Mouse (Mus musculus): ENCODE data around the gene Hmbs.
"Not testable (repeated sequence)": the region's sequence is repeated elsewhere in the genome, so short reads cannot be mapped to it uniquely, and the experiment has no call there.

Hmbs gene

DNA sequence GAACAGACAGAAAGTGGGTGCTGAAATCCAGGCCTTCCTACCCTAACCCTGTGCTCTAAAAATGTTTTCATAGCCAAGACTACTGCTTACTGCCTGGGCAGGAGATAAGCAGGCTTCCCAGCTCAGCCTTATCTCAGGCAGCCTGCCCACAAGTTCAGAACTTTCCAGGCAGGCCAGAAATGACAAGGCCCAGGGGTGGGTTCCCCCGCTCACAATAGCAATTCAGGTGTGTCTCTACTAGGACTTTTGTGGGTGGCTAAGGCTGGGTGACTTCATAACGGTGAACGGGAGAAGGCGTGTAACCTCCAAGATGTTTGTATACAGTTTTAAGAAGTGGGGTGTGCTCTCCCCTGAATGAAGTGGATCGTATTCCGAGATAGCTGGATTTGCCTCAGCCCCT lies 738 bp downstream of the Hmbs start:
- no peak for DNase-seq (ENCODE audit: low spot score)

DNA sequence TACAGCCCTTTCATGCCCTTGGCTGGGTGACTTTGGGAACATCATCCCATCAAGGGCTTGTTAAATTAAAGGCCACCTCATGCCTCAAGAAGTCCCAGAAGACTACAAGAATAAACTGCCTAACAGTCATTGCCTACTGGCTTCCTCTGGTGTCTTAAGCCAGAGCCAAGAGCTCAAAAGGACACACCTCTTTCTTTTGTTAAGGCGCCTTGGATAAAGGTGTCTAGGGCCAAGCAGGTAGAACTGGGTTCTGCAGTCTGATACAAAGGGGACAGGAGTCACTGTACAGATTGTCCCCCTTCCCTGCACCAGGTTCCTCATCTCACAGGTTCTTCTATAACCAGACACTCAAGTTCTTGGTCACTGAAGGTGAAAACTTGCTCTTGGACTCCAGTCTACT lies 1.4 kb downstream of the Hmbs start:
- no peak for DNase-seq (ENCODE audit: low spot score)

DNA sequence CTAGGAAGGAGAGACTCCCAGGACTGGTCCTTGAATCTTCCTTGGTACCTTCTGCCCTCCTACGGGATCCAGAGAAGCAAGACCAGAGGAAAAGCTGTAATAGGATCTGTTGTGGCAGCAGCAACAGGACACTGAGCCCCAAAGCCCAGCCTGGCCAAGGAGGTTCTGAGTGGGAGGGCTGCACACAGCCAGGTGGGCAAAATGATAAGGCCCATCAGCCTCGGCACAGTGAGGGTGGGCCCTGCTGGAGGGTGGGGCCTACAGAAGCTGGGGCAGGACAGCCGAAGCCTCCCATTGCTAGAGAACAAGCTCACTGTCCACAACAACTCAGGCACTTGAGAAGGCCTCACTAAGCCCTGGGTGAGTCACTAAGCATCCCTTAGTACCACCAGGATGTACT lies 1.9 kb downstream of the Hmbs start:
- DNase-seq (ENCODE audit: low spot score) = no peak

DNA sequence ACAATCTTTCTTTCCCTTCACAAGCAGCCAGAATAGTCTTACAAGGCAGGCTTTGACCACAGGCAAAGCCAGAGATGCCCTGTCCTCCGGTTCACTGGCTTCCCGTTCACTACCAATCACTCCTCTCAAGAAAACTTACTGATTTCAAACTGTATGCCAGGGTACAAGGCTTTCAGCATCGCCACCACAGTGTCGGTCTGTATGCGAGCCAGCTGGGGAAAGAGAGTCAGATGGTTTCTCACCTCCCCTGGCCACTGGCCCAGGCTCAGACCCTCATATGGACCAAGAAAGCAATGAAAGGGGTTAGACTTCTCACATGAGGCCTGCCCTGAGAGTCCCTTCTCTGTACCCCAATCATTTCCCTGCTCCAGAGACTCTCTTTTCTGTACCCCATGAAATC lies 2.5 kb downstream of the Hmbs start:
- DNase-seq (ENCODE audit: low spot score) = no peak

DNA sequence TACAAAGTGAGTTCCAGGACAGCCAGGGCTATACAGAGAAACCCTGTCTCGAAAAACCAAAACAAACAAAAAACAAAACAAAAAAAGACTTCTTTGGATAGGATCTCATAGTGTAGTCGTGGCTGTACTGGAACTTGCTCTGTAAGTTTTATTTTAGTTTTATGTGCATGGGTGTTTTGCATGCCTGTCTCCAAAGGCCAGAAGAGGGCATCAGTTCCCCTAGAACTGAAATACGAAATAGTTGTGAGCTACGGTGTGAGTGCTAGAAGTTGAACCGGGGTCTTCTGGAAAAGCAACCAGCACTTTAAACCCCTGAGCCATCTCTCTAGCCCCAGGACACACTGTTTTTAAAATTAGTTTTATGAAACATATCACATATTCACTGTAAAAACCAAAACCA lies 5.5 kb downstream of the Hmbs start:
- DNase-seq (ENCODE audit: low spot score) = no peak

DNA sequence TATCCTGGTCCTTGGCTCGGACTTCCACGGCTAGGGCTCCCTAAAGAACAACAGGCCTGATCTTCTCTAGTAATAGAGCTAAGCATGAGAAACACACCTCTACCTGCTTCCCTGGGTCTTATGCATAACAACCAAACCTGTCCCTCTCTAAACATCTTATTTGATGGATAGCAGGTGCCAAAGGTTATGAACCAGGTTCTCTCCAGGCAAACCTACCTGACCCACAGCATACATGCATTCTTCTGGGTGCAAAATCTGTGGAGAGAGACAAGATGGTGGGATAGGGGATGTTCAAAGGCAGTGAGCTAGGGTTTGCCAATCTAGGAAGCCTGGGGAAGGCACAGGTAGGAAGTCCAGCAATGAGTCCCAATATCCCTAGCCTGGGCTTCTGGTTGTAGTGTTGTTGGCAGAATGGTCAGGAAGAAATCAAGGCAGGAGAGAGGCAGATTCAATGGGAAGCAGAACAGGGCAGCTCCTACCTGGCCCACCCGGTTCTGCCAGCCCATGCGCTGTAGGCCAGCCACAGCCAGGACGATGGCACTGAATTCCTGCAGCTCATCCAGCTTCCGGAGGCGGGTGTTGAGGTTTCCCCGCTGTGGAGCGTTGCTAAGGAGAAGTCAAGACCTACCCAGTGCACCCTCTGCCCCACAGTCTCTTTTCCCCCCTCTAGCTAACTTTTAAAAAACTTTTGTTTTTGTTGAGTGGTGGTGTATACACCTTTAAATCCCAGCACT lies 6.4 kb downstream of the Hmbs start:
- DNase-seq (ENCODE audit: low spot score) = no peak

DNA sequence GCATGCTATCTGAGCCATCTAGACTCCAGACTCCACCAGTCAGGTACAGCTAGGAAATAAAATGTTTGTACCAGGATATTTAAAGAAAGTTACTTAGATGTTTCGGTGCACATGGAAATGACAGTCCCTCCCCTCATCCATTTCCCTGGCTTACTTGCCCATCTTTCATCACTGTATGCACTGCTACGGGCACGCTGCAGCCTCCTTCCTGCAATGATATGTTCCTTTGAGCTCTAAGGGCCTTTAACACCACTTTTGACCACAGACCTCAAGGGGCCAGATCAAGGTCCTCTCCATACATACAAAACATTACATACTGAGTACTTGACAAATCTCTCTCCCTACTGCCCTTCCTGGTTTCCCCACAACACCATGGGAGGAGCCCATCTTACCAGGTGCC lies 7.1 kb downstream of the Hmbs start:
- DNase-seq (ENCODE audit: low spot score) = no peak

DNA sequence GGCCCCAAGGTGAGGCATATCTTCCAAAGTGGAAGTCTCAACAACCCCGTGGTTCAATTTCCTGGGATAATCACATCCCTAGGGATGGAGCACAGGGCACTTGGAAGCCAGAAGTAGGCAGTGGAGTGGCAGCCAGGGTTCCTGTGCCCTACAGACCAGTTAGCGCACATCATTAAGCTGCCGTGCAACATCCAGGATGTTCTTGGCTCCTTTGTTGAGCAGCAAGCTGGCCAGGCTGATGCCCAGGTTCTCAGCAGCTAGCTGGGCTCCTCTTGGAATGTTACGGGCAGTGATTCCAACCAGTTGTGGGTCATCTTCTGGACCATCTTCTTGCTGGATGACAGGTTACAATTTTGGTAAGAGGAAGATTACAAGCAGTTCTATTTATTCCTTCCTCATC lies 7.5 kb downstream of the Hmbs start:
- not testable (repeated sequence) for DNase-seq (ENCODE audit: low spot score)

DNA sequence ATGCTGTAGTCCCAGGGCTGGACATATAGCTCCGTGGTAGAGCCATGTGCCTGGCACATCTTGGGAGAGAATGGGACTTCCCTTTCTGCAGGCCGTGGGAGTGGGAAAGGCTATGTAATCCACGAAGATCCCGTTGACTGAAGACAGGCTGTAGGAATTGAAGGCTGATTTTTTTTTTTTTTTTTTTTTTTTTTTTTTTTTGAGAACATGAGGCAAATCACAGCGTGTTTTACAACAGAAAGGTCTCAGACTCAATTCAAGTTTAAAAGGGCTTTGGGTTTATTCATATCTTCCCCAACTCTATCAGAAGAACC lies 8.0 kb downstream of the Hmbs start:
- DNase-seq (ENCODE audit: low spot score) = no peak

DNA sequence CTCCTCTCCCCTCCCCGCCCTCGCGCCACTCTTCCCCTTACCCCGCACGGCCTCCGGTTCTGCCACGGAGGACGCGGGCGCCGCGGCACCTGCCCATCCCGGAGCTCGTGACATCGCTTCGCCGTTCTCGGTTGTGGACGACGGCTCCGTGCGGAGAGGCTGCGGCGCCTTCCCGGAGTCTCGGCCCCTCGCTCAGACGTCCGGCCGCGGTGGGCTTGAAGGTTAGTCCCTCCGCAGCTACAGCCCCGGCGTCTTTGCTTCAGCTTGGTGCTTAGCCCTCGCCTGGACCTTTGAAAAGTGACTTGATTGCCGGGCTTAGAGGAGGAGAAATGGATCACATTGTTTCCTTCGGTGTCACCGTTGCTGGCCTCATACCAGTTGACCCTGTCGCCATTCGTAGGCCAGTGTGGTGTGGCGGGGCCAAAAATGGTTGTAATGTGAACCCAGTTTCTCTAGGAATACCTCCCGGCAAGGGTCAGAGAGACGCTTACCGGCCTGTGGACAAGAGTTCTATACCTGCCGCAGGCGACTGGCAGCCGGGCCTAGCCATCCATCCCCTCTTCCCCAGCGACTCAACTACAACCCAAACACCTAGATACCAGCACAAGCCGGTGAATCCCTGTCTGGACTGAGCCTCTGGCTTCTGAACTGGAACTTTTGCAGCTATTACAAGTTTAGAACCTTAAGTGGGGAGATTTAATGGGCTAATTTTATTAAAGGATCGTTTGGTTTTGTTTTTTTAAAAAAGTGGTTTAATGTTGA lies 8.5 kb downstream of the Hmbs start:
- DNase-seq (ENCODE audit: low spot score) = peak; percentile 58

DNA sequence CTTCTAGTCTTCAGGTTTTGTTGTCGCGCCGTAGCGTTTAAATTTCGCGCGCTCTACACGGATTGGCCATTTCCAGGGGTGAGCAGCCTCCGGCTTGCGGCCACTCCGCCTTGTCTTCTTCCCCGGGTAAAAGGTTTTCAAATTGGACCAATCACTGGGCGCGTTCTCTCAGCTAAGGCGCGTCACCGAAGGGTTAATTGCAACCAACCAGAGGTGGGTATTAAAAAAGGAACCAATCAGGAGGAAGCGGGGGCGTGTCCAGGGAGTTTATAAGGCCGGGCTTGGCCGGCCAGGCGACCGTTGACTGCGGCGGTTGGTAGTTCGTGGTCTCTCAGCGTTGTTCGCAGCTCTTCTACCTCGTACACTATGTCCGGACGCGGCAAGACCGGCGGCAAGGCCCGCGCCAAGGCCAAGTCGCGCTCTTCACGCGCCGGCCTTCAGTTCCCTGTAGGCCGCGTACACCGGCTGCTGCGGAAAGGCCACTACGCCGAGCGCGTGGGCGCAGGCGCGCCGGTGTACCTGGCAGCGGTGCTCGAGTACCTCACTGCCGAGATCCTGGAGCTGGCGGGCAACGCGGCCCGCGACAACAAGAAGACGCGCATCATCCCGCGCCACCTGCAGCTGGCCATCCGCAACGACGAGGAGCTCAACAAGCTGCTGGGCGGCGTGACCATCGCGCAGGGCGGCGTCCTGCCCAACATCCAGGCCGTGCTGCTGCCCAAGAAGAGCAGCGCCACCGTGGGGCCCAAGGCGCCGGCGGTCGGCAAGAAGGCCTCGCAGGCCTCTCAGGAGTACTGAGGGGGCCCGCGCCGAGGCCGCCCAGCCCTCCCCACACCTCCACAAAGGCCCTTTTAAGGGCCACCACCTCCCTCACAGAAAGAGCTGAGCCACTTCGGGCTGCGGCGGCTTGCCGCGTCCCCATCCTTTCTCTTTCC lies 9.4 kb downstream of the Hmbs start, which contains the start of gene H2afx:
Gene H2afx (plus strand): TSS at position 299 of the 935 bp plus-strand sequence.
- peak; percentile 99 for DNase-seq (ENCODE audit: low spot score)

DNA sequence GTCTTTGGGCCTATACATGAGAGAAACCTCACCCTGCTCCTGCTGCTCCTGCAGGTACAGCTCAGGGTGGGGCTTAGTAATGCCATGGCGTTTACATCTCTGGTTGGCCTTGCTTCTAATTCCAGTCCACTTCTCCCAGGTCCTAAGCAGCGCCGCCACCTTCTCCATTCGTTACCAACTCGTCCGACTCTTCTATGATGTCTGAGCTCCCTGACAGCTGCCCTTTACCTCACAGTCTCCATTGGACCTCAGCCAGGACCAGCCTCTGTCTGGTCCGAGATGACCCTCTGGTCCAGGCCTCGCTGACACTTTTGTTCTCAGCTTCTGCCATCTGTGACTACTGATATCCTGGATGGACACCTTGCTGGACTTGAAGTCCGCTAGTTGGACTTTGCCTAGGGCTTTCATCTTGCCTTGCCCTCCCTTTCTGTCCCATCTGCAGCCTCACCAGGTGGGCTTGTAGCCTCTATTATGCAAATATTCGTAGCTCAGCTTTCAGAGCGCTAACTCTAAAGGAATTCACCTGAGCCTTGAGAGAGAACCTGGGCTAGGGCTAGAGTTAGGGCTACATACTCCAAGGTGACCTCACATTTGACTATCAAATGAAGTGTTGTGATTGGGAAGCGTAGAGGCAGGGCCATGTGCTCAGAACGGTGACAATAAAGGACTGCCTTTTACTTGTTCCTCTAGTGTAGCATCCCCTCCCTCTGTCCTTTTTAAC lies 10.9 kb downstream of the Hmbs start:
- no peak for DNase-seq (ENCODE audit: low spot score)

DNA sequence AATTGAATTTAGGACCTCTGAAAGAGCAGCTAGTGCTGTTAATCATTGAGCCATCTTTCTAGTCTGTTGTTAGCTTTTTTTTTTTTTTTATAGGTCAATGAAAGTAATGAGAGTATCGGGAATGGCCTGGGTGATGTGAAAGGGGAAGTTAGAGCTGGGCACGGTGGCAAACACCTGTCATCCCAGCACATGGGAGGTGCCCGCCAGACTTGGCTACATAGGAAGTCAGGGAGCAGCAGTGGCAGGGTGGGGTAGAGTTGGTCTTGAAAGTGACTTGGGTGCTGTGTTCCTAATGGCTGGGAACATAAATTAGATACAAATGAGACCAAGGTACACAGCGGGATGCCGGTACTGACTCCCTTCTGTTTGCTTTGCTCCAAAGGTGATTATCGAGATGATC lies 13.3 kb downstream of the Hmbs start:
- DNase-seq (ENCODE audit: low spot score) = no peak

DNA sequence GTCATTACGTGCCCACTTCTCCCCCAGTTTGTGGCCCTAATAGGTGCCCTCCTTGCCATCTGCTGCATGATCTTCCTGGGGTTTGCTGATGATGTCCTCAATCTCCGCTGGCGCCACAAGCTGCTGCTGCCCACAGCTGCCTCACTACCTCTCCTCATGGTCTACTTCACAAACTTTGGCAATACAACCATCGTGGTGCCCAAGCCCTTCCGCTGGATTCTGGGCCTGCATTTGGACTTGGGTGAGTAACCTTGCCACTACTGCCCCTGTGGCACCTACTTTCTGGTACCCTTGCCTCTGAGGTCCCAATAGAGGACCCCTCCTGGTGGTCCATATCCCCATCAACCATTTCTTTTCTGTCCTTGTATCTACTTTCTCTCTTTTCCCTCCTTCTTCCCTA lies 16.1 kb downstream of the Hmbs start:
- no peak for DNase-seq (ENCODE audit: low spot score)

DNA sequence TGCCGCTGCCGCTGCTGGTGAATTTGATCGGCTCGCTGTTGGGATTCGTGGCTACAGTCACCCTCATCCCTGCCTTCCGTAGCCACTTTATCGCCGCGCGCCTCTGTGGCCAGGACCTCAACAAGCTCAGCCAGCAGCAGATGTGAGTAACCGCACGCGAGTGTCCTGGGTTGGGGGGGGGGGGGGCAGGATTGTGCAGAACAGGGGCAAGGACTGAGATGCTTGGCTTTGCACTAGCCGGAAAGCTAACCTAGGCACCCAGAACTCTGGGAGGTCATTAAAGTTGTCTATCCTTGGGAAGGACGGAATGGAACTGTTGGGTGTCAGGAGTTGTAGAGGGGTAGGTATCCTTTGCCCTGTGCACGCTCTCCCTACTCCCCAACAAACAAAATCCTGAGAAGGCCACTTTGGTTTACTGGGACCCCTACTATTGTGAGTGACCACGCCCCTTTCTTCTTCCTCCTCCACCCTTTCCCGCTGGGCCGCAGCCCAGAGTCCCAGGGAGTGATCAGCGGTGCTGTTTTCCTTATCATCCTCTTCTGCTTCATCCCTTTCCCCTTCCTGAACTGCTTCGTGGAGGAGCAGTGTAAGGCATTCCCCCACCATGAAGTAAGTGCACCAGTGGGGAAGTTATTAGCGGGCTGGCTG lies 16.8 kb downstream of the Hmbs start:
- no peak for DNase-seq (ENCODE audit: low spot score)

DNA sequence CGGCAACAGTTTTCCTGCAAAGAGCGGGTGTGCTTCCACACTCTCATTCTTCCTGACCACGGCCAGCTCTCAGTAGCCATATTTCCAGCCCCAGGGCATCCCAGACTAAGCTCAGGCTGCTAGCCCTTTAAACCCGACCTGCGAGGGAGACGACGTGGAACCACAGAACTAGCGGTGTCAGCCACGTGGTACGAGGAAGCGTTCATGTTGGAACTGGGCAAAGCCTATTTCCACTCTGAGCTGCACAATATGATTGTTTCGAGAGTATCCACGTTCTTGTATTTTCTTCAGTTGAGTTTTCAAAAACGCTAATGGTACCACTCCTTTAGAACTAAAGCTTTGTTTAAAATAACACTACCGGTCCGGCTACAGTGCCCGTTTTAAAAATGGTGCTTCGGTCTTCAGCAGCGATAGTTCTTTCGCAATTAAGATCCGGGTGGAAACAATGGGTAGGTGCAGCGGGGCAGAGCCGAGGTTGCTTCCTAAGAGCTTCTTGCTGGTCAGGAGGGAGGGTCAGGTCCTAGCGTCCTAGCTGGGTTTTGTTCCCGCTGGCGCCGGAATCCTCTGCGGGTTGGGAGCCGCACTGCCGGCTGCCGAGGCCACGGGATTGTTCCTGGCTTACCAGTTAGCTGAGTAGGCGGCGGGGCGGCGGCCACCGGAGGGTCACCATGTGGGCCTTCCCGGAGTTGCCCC lies 17.5 kb downstream of the Hmbs start:
- DNase-seq (ENCODE audit: low spot score) = peak; percentile 89

DNA sequence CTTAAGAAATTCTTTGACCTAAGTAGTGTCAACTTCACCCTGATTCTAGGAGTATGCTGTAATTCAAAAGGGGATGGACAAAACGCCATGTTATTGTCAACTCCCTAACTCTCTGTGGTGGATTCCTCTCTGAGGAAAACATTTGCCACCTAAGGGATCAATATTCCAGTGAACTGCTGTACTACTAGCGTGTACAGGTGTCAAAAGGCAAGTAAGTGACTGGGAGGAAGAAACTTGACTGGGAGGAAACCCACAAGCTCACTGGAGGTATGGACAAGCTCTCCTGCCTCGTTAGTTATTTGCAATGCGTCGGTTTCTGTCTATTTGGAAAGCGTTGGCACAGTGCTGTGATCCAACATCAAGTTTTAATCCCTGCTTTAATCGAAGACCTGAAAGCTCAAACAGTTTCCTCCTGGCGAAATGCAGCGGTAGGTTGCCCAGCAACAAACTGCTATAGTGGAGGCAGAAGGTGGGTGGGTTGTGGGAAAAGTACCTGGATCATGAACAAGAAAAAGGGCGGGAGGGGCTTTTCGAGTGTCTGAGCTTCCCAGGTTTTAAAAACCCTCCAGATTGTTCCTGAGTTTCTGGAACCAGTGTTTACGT lies 18.2 kb downstream of the Hmbs start, which contains the start of gene Dpagt1:
Gene Dpagt1 (plus strand): TSS at position 252 of the 603 bp plus-strand sequence.
- no peak for DNase-seq (ENCODE audit: low spot score)

DNA sequence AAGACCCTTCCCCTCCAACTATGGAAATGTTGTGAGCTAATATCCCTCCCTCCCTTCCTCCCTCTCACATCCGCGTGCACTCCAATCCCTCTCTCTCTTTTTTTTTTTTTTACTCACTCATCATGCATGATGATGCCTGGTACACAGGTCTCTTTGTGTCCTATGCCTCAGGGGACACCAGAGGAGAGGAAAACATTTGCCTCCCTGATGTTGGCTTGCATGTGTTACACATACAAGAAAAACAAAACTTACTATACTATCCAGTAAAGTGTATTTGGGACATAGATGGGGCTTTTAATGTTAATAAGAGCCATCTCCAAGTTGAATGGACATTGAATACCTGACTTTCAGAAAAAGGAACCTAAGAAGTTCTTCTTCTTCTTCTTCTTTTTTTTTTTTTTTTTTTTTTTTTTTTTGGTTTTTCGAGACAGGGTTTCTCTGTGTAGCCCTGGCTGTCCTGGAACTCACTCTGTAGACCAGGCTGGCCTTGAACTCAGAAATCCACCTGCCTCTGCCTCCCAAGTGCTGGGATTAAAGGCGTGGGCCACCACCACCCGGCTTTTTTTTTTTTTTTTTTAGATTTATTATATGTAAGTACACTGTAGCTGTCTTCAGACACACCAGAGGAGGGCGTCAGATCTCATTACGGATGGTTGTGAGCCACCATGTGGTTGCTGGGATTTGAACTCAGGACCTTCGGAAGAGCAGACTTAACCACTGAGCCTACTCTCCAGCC lies 18.8 kb downstream of the Hmbs start:
- DNase-seq (ENCODE audit: low spot score) = not testable (repeated sequence)

DNA sequence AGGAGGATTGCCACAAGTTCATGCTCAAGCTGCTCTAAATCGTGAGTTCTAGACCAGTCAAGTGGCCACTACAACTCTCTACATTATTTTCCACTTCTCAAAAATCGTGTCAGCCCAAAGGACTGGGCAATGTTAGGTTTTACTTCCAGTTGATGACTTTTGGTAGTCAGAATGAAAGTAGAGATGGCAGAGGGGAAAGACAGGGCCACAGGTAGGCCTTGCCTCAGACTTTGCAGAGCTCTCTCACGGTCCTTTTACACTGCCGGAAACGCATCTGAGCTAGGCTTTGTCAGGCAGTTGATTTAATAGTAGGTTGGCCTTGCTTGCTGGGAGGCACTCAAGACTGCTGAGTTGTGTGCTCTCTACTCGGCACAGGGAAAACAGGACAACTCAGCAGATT lies 19.9 kb downstream of the Hmbs start:
- DNase-seq (ENCODE audit: low spot score) = no peak

DNA sequence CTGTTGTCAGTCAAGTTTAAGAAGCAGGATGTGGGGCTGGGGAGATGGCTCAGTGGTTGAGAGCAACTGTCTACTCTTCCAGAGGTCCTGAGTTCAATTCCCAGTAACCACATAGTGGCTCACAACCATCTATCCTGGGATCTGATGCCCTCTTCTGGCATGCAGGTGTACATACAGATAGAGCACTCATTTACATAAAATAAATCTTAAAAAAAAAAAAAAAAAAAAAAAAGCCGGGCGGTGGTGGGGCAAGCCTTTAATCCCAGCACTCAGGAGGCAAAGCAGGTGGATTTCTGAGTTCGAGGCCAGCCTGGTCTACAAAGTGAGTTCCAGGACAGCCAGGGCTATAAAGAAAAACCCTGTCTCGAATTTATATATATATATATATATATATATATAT lies 20.4 kb downstream of the Hmbs start:
- not testable (repeated sequence) for DNase-seq (ENCODE audit: low spot score)
